Mouse (Mus musculus) MEL (cell line): ENCODE data around the gene Dpy19l3. TPM values are rescaled to one million over a fixed set of nuclear protein-coding genes. Genes with fewer than 3 reads are reported as not detected.

Source experiments
- DNase-seq: peaks from one replicate; pipeline ENCODE4 v3.0.0; 2011; ENCODE audit warnings: low read depth, low spot score
- H3K27ac ChIP-seq: 2 replicates; pipeline ENCODE4 v1.5.1; 2012; ENCODE audit warnings: low read depth, mild to moderate bottlenecking, control low read depth, low read length, moderate library complexity; ENCODE audit not compliant: control insufficient read depth
- H3K27me3 ChIP-seq, 2 experiments: fragments of 150-350 bp in 1 of 2; sonication (generic) in 1 of 2; 2 replicates each; pipeline ENCODE4 v1.6.1; 2012; ENCODE audit warnings: low read length in 2 of 2, mild to moderate bottlenecking in 2 of 2, improper control_type of control experiment in 1 of 2, moderate library complexity in 1 of 2; ENCODE audit not compliant: insufficient read depth in 2 of 2, control insufficient read depth in 1 of 2
- H3K36me3 ChIP-seq, 2 experiments: 2 replicates each; pipeline ENCODE4 v1.6.1; 2012 to 2014; ENCODE audit warnings: low read length in 2 of 2, improper control_type of control experiment in 1 of 2, inconsistent platforms in 1 of 2, mild to moderate bottlenecking in 1 of 2; ENCODE audit not compliant: insufficient read depth in 2 of 2, control insufficient read depth in 1 of 2
- H3K4me1 ChIP-seq, 2 experiments: fragments of 150-350 bp in 1 of 2; sonication (generic) in 1 of 2; 2 replicates each; pipeline ENCODE4 v1.6.1; 2012; ENCODE audit warnings: low read length in 2 of 2, improper control_type of control experiment in 1 of 2, mild to moderate bottlenecking in 1 of 2; ENCODE audit not compliant: insufficient read depth in 2 of 2, control insufficient read depth in 1 of 2
- H3K4me3 ChIP-seq, 2 experiments: fragments of 150-350 bp in 1 of 2; sonication (generic) in 1 of 2; 2 replicates each; pipeline ENCODE4 v1.5.1; 2012; ENCODE audit warnings: low read depth in 2 of 2, low read length in 2 of 2, mild to moderate bottlenecking in 2 of 2, moderate library complexity in 2 of 2, control low read depth in 1 of 2, improper control_type of control experiment in 1 of 2; ENCODE audit not compliant: control insufficient read depth in 1 of 2, insufficient read depth in 1 of 2
- H3K79me2 ChIP-seq: 2 replicates; pipeline ENCODE4 v1.6.1; 2012; ENCODE audit warnings: mild to moderate bottlenecking, low read length, moderate library complexity; ENCODE audit not compliant: control insufficient read depth, poor library complexity, insufficient read depth
- H3K9ac ChIP-seq: 2 replicates; pipeline ENCODE4 v1.6.1; 2012; ENCODE audit warnings: low read depth, mild to moderate bottlenecking, control low read depth, low read length, moderate library complexity; ENCODE audit not compliant: control insufficient read depth, poor library complexity, severe bottlenecking
- H3K9me3 ChIP-seq: fragments of 150-350 bp; sonication (generic); replicated peaks from 2 replicates; pipeline ENCODE4 v1.6.1; 2012; ENCODE audit warnings: mild to moderate bottlenecking, low read length, improper control_type of control experiment, moderate library complexity; ENCODE audit not compliant: insufficient read depth
- BHLHE40 ChIP-seq: IDR thresholded peaks from 2 replicates; pipeline ENCODE4 v1.6.1; 2012; ENCODE audit warnings: low read depth, mild to moderate bottlenecking, inconsistent platforms, low read length, improper control_type of control experiment, borderline replicate concordance
- EP300 ChIP-seq, 2 experiments: IDR thresholded peaks; 2 replicates each; pipeline ENCODE4 v1.6.1; 2011; ENCODE audit warnings: improper control_type of control experiment in 2 of 2, low read length in 2 of 2, low read depth in 1 of 2, mild to moderate bottlenecking in 1 of 2
- GATA1 ChIP-seq: IDR thresholded peaks from 2 replicates; pipeline ENCODE4 v1.6.1; 2011; ENCODE audit warnings: low read depth, low read length, improper control_type of control experiment
- MAZ ChIP-seq: IDR thresholded peaks from 2 replicates; pipeline ENCODE4 v1.6.1; 2012; ENCODE audit warnings: low read depth, mild to moderate bottlenecking, inconsistent platforms, low read length, improper control_type of control experiment
- MXI1 ChIP-seq: IDR thresholded peaks from 2 replicates; pipeline ENCODE4 v1.6.1; 2011; ENCODE audit warnings: mild to moderate bottlenecking, low read depth, low read length, improper control_type of control experiment
- NELFE ChIP-seq: IDR thresholded peaks from 2 replicates; pipeline ENCODE4 v1.6.1; 2011; ENCODE audit warnings: low read depth, low read length, improper control_type of control experiment
- POLR2AphosphoS2 ChIP-seq: IDR thresholded peaks from 2 replicates; pipeline ENCODE4 v1.6.1; 2011; ENCODE audit warnings: low read length, improper control_type of control experiment
- POLR2AphosphoS5 ChIP-seq: IDR thresholded peaks from 2 replicates; pipeline ENCODE4 v1.6.1; 2012; ENCODE audit warnings: low read depth, borderline replicate concordance, mild to moderate bottlenecking, inconsistent platforms, low read length, moderate library complexity, mixed read lengths
- RCOR1 ChIP-seq: IDR thresholded peaks from 2 replicates; pipeline ENCODE4 v1.6.1; 2012; ENCODE audit warnings: low read depth, mild to moderate bottlenecking, inconsistent platforms, low read length, improper control_type of control experiment
- SIN3A ChIP-seq: IDR thresholded peaks from 2 replicates; pipeline ENCODE4 v1.6.1; 2012; ENCODE audit warnings: low read length, improper control_type of control experiment, inconsistent platforms
- TAL1 ChIP-seq: IDR thresholded peaks from 2 replicates; pipeline ENCODE4 v1.6.1; 2012; ENCODE audit warnings: mild to moderate bottlenecking, inconsistent platforms, low read length, moderate library complexity, mixed read lengths
- USF1 ChIP-seq: IDR thresholded peaks from 2 replicates; pipeline ENCODE4 v1.6.1; 2014; ENCODE audit warnings: low read depth, mild to moderate bottlenecking, inconsistent platforms, low read length, improper control_type of control experiment, moderate library complexity
- polyA plus RNA-seq, 2 experiments: library from polyadenylated mRNA; stranded (reverse) in 1 of 2; unstranded in 1 of 2; fragments of >175 nt in 1 of 2; fragments of >200 nt in 1 of 2; gene quantifications; 2 replicates each; pipeline versions ENCODE4 v1.2.1 to v1.2.4; 2012; ENCODE audit warnings: low replicate concordance in 2 of 2, low read depth in 1 of 2; ENCODE audit not compliant: insufficient read length in 2 of 2, insufficient read depth in 1 of 2, missing spikeins in 1 of 2
- total RNA-seq: library from RNA; depleted of rRNA; stranded (reverse); fragments of 300-350 nt; gene quantifications from 2 replicates; pipeline ENCODE4 v1.2.3, GENCODE M21; 2012

Dpy19l3 gene
- total and polyA plus RNA-seq, 3 experiments, result 7.4 to 9.9 TPM; not detected in 1

DNA sequence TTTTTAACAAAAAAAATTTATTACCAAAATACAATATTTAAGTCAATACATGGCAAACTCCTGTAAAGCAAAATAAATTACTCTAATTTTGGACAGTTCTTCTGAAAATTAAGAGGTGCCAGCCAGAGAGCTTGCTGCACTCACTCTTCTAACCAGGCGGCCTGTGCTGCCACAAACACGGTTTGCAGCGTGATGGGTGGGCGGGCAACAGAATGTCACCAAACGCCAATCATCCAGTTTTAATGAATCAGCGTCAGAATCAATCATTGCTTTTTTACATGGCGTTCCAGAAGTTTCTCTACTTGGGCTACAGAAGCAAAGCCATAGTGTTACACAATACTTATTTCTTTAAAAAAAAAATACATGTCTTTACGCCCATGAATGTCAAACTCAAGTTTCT, 18.1 kb upstream of the Dpy19l3 start:
- no peak for DNase-seq

DNA sequence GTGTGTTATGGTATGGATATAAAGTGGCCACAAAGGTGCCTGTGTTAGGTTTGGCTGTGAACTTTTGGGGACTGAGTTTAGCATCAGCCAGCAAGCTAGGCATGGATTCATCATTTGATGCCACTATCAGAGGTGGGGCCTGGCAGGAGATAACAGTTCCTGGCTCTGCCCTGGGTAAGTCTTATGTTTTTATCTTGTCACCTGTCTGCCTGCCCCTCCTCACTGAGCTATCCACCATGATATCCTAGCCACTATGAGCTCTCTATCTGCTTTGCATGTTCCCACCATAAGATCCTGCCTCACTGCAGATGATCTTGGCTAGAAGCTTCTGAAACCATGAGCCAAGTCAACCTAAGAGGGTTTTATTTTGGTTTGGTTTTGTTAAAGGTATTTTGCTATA, 16.9 kb upstream of the Dpy19l3 start:
- Histone ChIP-seq H3K9me3 (no peaks in the 10 kb centered on the region), H3K27me3 (no peaks in the 10 kb centered on the region), H3K9ac (no peak overlapping the region), H3K4me3 (no peak overlapping the region), H3K4me1 (peaks cover 0 to 4% of the 10 kb centered on the region in 2 experiments; a peak in 1 of 4 replicates), H3K79me2 (no peaks in the 10 kb centered on the region), H3K27ac (no peak overlapping the region), H3K36me3 (no peaks in the 10 kb centered on the region; a peak in 2 of 4 replicates)
- TF ChIP-seq USF1 (no peak), POLR2AphosphoS2 (0 out of 2 replicates have a peak, but pooled peaks have one; percentile 57), BHLHE40 (no peak), SIN3A (no peak), NELFE (no peak), TAL1 (no peak), GATA1 (peak; percentile 31; the same call in 1 of the 2 replicates)
- DNase-seq, result peak; percentile 13

More for the DNA sequence above, 18.1 kb upstream of the Dpy19l3 start:
- peaks cover 0 to 4% of the 10 kb centered on the region in 2 experiments; a peak in 1 of 4 replicates for H3K4me1 ChIP-seq
- TF ChIP-seq POLR2AphosphoS2 (no peak), MXI1 (no peak), BHLHE40 (no peak), POLR2AphosphoS5 (no peak), RCOR1 (no peak), EP300 (IDR thresholded peaks at IDR 0.05; ENCODE audit: low read depth in 1 of 2, low read length in 2 of 2) (no peak)
- H3K79me2 ChIP-seq, result no peaks in the 10 kb centered on the region
- H3K36me3 ChIP-seq, result no peaks in the 10 kb centered on the region; a peak in 2 of 4 replicates
- H3K4me3 ChIP-seq, result no peak overlapping the region
- H3K9me3 ChIP-seq, result no peaks in the 10 kb centered on the region
- no peaks in the 10 kb centered on the region for H3K27me3 ChIP-seq
- H3K9ac ChIP-seq, result no peak overlapping the region
- H3K27ac ChIP-seq, result no peak overlapping the region

DNA sequence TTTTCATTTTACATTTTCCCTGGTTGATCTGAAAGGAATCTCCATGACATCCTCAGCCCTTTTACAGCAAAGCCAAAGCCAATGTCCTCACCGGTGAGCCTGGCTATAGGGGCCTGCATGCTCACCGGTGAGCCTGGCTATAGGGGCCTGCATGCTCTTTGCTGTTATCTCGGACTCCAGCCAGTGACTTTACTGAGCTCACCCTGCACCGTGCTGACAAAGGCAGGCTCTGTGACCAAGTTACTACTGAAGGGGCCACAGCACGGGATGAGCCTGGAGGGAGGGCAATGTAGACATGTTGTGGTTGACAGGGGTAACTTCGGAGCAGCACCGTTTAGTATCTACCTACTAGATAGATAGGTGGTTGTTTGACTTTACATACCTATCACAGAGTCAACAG, 15.9 kb upstream of the Dpy19l3 start:
- Histone ChIP-seq H3K4me3 (no peak overlapping the region), H3K4me1 (peaks cover 0 to 4% of the 10 kb centered on the region in 2 experiments; a peak in 1 of 4 replicates), H3K9ac (no peak overlapping the region), H3K27me3 (no peaks in the 10 kb centered on the region), H3K79me2 (no peaks in the 10 kb centered on the region), H3K9me3 (no peaks in the 10 kb centered on the region), H3K36me3 (no peaks in the 10 kb centered on the region; a peak in 2 of 4 replicates), H3K27ac (no peak overlapping the region)
- TF ChIP-seq MAZ, result no peak
- no peak for TF ChIP-seq NELFE
- TF ChIP-seq GATA1, result no peak
- DNase-seq, result no peak
